Mouse (Mus musculus): ENCODE data around the gene Map7.

The Map7 gene

DNA sequence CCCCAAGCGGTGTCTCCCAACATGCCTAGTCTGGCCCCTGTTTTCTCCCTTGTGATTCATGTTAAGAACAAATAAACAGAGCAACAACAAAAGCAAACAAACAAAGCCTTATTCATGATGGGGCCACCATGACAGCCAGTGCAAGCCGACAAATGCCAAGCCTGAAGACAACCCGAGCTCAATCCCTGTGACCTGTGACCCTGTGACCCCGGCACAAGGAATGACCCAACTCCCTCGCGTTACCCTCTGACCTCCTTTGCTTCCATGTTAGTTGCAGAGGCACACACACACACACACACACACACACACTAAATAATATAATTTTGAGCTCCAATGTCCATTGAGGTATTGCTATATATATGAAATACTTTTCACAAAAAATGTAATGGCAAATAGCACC lies 139.1 kb downstream of the Map7 start:
- DNase-seq (ENCODE audit: low read depth), result no peak

GRCm38 (mm10) chr10:20290467-20290883 lies 142.2 kb downstream of the Map7 start:
- DNase-seq (ENCODE audit: low read depth), result peak; percentile 87

DNA sequence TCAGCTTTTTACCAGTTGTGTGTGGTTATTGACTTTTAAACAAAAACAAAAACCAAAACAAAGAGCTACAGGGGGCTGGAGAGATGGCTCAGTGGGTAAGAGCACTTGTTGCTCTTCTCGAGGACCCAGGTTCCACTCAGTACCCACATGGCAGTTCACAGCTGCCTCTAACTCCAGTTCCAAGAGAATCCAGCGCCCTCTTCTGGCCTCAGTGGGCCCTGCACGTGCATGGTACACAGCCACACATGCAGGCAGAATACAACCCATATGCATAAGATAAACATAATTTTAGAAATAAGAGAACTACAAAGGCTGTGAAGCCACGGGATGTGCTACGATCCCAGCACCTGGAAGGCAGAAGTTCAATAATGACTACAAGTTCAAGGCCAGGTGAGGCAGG lies 147.7 kb downstream of the Map7 start:
- DNase-seq (ENCODE audit: low read depth), result peak; percentile 48

- no peak for DNase-seq (ENCODE audit: low read depth)
Observed at GRCm38 (mm10) chr10:20298152-20298920, 150.1 kb downstream of the Map7 start.

- no peak for DNase-seq (ENCODE audit: low read depth)
Observed at GRCm38 (mm10) chr10:20299114-20299513, 150.8 kb downstream of the Map7 start.

GRCm38 (mm10) chr10:20310969-20311769 lies 162.9 kb downstream of the Map7 start:
- peak; percentile 14 for DNase-seq (ENCODE audit: low read depth)

DNA sequence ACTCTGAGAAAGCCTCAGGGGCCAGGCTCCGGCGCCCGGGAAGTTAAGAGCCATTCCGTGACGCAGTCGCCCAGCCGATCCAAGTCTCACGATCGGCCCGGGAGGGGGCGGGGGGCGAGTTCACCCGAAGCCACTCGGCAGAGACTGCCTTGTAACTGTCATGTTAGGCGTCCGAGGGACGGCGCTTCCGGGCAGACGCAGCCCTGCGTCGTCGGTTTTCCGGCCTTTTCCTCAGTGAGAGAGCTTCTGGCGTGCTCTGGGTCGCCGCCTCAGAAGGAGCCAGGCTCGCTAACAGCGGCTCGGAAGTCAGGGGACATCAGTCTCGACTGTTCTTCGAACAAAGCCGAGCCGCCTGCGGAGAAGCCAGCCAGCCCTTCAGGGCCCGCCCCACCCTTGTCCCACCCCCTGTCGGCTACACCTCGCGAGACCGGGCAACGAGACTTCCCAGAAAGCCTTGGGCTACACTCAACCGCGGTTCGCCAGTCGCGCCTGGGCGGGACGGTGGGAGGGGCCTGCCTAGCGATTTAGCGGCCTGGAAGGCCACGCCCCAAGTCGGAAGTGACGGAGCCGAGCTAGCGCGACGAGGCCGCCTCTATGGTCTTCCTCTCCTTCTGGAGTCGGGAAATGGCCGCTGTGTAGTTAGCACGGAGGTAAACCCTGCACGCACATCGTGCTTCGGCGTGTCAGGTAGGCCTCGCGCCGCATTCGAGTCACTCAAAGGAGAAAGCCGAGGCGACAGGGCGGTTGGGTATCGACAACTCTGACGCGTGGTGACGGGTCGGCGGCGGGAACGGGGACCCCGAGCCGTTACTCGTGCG lies 163.9 kb downstream of the Map7 start, which contains the start of gene Bclaf1:
TSS of gene Bclaf1 (plus strand) at position 552 of the 818 bp plus-strand sequence.
- peak; percentile 100 for DNase-seq (ENCODE audit: low read depth)

DNA sequence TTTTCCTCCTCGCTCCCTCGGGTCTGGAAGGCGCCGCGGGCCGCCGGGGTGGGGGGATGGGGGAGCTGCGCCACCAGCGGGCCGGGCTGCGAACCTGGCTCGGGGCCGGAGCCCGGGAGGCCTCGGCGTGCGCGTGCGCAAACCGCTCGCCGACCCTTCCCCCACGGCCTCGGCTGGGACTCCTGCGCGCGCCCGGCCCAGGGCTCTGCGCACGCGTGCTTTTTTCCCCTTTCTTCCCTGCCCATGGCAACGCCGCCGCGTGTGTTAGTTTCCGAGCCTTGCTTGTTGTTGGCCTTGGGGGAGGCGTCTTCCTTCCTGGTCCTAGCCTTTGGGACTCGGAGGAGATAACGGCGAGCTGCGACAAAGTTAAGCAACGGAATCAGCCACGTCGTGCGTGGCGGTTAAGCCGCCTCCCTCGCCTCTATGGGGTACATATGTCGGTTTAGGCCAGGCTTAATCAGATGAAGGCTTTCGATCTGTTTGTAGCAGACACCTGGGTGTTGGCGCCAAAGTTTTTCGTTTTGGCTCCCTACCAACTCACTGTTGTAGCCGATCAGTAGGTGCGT lies 164.5 kb downstream of the Map7 start:
- DNase-seq (ENCODE audit: low read depth), result peak; percentile 94

DNA sequence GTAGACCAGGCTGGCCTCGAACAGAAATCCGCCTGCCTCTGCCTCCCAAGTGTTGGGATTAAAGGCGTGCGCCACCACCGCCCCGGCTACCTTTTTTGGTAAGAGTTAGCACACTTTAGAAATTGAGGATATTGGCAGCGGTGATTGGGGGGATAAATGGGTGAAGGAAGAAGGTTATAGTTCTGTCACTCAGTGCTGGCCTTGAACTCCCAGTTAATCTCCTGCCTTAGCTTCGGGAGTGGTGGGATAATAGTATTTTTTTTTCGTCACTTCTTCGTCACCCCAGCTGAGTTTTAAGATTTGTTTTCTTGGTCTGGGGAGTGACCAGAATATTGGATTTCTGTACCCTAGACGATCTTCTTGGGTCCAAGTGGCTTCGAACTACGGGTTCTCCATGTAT lies 165.2 kb downstream of the Map7 start:
- peak; percentile 33 for DNase-seq (ENCODE audit: low read depth)

DNA sequence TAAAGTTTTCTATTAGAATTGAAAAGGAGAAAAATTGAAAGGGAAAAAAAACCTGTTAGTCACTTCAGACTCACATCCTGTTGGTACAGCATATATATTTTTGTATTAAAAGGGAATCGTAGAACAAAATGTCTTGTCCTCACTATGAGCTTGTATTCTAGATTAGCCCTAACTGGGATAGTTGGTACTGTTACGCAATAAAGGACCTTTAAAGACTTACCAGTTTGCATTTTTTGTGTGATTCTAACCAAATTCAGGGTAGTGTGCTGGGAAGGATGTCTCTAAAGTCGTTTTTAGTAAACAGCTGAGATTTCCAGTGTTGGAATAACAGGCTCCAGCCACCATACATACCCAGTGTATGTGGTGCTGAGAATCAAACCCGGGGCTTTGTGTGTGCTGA lies 165.7 kb downstream of the Map7 start:
- peak; percentile 33 for DNase-seq (ENCODE audit: low read depth)

GRCm38 (mm10) chr10:20314797-20315196 lies 166.5 kb downstream of the Map7 start:
- peak; percentile 75 for DNase-seq (ENCODE audit: low read depth)

DNA sequence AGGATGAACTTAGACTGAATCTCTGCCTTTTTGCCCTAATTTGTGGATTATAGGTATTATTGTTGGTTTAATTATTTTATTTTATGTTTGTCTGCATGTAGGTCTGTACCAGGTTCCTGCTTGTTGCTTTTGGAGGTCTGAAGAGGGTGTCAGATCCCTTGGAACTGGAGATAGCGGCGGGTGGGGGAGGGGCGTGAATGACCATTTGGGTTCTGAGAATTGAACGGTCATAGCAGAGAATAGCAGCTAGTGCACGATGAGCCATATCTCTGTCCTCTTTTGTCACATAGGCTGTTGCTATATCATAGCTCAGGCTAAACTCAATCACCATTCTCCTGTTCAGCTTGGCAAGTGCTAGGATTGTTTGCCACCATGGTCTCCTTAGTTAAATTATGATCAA lies 169.2 kb downstream of the Map7 start:
- DNase-seq (ENCODE audit: low read depth), result no peak

DNA sequence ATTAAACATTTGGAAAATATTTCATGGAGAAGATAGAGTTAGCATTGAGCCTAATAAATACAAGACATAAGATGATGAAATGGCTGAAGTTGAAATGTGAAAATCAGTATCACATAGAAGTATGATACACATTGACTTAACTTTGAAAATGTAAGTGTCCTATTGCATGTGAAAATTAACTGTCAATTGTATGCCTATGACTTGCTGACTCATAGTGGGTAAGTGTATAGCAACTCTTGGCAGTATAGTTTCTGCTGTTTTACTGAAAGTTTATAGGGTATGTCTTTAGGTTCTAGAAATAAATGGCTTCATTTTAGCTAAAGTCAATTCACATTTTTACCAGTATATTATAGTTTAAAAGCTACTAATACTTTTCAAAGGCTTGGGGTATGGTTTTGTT lies 178.0 kb downstream of the Map7 start:
- no peak for DNase-seq (ENCODE audit: low read depth)

Measured in induced T-regulatory cell, adult 2 months (primary cell).